Mouse (Mus musculus): ENCODE measurements at regions not wholly inside any gene's neighbourhood (a gene's known extent, or its start where the extent isn't known, plus 50 kb on each side); places are given as distances from the start of the nearest gene placed in this dataset.
A peak's percentile ranks its signal among the peaks of the same experiment; 100 is the strongest.

- no peak for DNase-seq (ENCODE audit: low read depth)
- TF ChIP-seq CTCF (IDR thresholded peaks at IDR 0.05; ENCODE audit: borderline replicate concordance, extremely low read depth, insufficient read depth, insufficient read length) = no peak
- no peak for TF ChIP-seq POLR2A (IDR thresholded peaks at IDR 0.05; ENCODE audit: borderline replicate concordance, extremely low read depth, insufficient read depth, insufficient read length, poor library complexity, severe bottlenecking)
These were observed 217.5 kb downstream of the Gm5447 start for GRCm38 (mm10) chr13:31191344-31192139.

DNA sequence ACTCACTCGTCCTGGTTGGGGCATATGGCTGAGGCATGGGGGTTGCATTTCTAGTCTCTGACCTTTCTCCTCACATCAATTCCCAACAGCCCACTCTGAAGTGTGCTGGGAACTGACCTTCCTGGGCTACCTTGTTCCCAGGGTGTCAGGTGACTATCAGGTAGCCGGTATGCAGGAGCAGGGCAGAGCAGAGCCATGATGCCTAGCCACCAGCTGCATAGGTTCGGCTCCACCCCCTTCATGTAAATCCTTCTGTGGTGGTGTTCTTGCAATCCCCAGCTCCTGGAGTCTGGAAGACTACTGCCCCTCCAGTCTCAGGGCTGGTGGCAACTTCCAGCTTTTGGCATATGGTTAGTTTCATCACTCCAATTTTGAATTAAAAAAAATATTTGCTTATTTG is 221.0 kb downstream of the Gm5447 start:
- DNase-seq (ENCODE audit: low read depth) = no peak
- TF ChIP-seq POLR2A (IDR thresholded peaks at IDR 0.05; ENCODE audit: borderline replicate concordance, extremely low read depth, insufficient read depth, insufficient read length, poor library complexity, severe bottlenecking) = no peak
- TF ChIP-seq CTCF (IDR thresholded peaks at IDR 0.05; ENCODE audit: borderline replicate concordance, extremely low read depth, insufficient read depth, insufficient read length) = no peak

DNA sequence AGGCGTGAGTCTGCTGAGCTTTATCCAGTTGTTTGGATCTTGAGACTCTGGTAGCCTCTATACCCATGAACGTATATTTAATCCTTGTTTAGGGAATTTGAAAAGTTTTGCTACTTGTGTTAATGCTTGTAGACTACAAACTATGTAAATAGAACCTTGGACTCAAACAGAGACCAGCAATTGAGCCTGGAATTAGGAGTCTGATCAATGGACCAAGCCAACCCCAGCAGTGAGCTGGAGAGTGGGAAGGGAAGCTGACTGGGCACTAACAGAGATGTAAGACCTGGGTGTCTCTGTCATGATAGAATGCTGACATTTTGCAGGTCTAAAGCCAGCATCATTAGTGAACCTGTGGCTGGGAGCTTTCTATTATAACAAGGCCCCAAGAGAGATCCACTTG is 222.5 kb downstream of the Gm5447 start:
- DNase-seq (ENCODE audit: low read depth) = no peak
- no peak for TF ChIP-seq CTCF (IDR thresholded peaks at IDR 0.05; ENCODE audit: borderline replicate concordance, extremely low read depth, insufficient read depth, insufficient read length)
- TF ChIP-seq POLR2A (IDR thresholded peaks at IDR 0.05; ENCODE audit: borderline replicate concordance, extremely low read depth, insufficient read depth, insufficient read length, poor library complexity, severe bottlenecking) = no peak

DNA sequence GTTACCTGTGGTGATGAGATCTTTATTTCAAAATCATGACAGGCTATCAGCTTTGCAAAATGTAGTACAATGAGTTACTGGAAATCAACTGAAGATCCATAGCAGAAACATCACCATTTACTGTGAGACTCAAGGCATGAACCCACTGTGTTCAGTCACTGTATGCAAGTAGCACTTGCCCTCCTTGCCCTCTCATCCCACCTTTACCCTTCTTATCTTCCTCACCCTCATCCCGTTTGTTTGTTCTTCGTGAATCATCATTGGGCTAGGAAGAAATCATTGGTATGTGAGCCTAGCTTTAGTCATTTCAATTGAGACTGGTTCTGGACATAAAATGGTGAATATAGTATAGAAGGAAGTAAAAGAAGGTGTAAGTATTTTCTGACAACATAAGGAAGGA is 223.6 kb downstream of the Gm5447 start:
- no peak for DNase-seq (ENCODE audit: low read depth)
- TF ChIP-seq CTCF (IDR thresholded peaks at IDR 0.05; ENCODE audit: borderline replicate concordance, extremely low read depth, insufficient read depth, insufficient read length) (no peak), POLR2A (IDR thresholded peaks at IDR 0.05; ENCODE audit: borderline replicate concordance, extremely low read depth, insufficient read depth, insufficient read length, poor library complexity, severe bottlenecking) (no peak)

DNA sequence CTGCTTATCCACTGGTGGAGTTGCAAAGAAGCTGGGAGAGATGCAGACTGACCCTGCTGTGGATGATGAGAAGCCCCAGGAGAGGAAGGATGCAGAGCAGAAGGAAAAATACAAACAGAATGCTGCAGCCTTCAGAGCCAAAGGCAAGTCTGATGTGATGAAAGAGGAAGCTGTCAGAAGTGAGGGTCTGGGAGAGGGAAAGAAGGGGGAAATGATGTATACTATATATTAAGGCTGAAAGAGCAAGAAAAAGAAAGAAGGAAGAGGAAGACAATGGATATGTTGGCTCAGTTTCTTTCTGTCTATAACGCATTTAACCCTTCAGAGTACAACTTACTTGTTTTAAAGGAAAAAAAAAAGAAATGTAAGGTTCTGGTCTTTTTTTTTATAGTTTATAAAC is 225.4 kb downstream of the Gm5447 start:
- DNase-seq (ENCODE audit: low read depth) = no peak
- no peak for TF ChIP-seq POLR2A (IDR thresholded peaks at IDR 0.05; ENCODE audit: borderline replicate concordance, extremely low read depth, insufficient read depth, insufficient read length, poor library complexity, severe bottlenecking)
- no peak for TF ChIP-seq CTCF (IDR thresholded peaks at IDR 0.05; ENCODE audit: borderline replicate concordance, extremely low read depth, insufficient read depth, insufficient read length)

DNA sequence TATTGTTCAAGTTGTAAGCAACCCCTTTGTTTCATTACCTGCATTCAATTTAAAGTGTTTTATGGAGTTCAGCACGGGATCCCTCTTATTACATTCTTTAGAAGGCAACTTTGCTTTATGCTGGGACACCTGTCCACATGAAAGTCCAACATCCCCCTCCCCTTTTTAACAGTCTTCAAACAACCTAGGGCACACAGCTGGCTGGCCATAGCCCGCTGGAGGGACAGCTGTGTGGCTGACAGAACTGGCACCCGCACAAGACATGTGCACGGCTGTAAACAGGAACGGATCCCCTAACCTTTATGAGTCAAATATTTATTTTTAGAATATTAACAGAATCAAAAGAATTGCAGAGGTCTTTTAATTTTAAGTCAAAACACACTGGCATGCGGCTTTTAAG is 230.1 kb downstream of the Gm5447 start:
- no peak for DNase-seq (ENCODE audit: low read depth)
- TF ChIP-seq POLR2A (IDR thresholded peaks at IDR 0.05; ENCODE audit: borderline replicate concordance, extremely low read depth, insufficient read depth, insufficient read length, poor library complexity, severe bottlenecking) (no peak), CTCF (IDR thresholded peaks at IDR 0.05; ENCODE audit: borderline replicate concordance, extremely low read depth, insufficient read depth, insufficient read length) (no peak)

DNA sequence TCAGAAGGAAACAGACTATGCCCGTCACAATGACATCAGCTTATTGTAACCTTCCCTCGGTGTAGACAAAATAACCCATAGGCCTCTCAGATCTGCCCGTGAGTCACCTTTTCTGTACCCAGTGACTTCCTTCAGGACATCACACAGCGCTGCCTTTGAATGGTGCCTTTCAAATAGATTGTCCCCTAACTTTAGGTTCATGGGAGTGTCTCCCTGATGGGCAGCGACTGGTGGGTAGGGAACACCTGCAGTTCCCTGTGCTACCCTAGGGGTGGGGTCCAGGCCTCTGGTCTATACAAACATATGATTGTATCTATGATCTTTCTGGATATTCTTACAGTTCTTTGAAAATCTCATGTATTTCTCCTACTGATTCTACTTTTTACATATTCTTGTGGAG is 232.4 kb downstream of the Gm5447 start:
- DNase-seq (ENCODE audit: low read depth) = peak; percentile 20
- TF ChIP-seq POLR2A (IDR thresholded peaks at IDR 0.05; ENCODE audit: borderline replicate concordance, extremely low read depth, insufficient read depth, insufficient read length, poor library complexity, severe bottlenecking) (no peak), CTCF (IDR thresholded peaks at IDR 0.05; ENCODE audit: borderline replicate concordance, extremely low read depth, insufficient read depth, insufficient read length) (no peak)

DNA sequence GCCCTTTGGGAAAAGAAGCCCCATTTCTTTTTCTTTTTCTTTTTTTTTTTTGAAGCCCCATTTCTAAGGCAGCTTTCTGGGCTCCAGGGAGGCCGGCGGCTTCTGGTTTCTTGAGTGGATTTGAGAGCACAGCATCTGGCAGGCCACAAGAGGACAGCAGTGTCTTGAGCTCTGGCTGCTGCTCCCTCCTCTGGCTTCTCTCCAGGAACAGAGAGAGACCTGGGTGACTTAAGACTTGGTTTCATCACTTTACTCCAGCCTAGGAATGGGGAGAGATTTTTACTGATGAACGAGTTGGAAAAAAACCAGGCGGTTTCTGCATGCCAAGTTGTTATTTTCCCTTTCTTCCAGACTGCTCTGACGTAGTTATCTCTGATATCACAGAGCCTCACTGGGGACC is 233.7 kb downstream of the Gm5447 start:
- DNase-seq (ENCODE audit: low read depth) = peak; percentile 67

DNA sequence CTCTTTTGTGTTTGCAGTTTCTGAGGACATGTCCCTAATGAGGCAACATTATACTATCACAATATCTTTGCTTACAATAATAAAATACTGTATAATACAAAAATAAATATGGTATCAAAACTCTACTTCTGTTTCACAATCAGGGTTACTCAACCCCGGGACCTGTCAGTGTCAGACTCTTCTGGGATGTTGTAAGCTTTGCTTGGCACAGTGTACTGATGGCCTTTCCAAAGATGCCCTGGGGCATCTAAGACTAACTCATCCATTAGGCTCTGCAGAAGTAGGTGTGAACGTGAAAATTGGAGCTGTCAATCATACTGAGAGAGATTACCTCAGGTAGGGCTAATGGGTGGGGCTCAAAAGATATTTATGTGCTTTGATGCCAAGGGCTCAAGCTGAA is 249.0 kb downstream of the Gm5447 start:
- DNase-seq (ENCODE audit: low read depth) = no peak

More for the DNA sequence above, 233.7 kb downstream of the Gm5447 start:
- TF ChIP-seq POLR2A (IDR thresholded peaks at IDR 0.05; ENCODE audit: borderline replicate concordance, extremely low read depth, insufficient read depth, insufficient read length, poor library complexity, severe bottlenecking) = no peak
- TF ChIP-seq CTCF (IDR thresholded peaks at IDR 0.05; ENCODE audit: borderline replicate concordance, extremely low read depth, insufficient read depth, insufficient read length) = peak; percentile 55; the same call in 1 of the 2 replicates

DNA sequence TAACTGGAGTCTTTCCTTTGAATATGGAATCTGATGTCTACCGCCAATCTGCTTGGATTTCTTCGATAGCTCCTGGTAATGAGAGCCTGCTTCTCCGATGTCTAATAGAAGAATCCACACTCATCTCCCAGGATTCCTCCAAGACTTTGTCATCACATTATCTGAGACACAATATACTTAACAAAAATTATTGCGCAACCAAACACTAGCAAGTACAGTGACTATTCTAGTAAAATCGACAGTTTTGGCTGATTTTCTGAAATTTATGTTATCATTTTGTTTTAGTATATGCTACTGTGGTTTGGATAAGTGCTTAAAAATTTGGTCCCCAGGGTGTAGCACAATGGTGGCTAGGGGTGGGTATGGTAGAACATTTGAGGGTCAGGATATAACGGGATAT is 266.5 kb downstream of the Gm5447 start:
- TF ChIP-seq POLR2A (IDR thresholded peaks at IDR 0.05; ENCODE audit: borderline replicate concordance, extremely low read depth, insufficient read depth, insufficient read length, poor library complexity, severe bottlenecking) = no peak
- no peak for TF ChIP-seq CTCF (IDR thresholded peaks at IDR 0.05; ENCODE audit: borderline replicate concordance, extremely low read depth, insufficient read depth, insufficient read length)
- DNase-seq (ENCODE audit: low read depth) = no peak

More for the DNA sequence above, 249.0 kb downstream of the Gm5447 start:
- TF ChIP-seq CTCF (IDR thresholded peaks at IDR 0.05; ENCODE audit: borderline replicate concordance, extremely low read depth, insufficient read depth, insufficient read length) (no peak), POLR2A (IDR thresholded peaks at IDR 0.05; ENCODE audit: borderline replicate concordance, extremely low read depth, insufficient read depth, insufficient read length, poor library complexity, severe bottlenecking) (no peak)

DNA sequence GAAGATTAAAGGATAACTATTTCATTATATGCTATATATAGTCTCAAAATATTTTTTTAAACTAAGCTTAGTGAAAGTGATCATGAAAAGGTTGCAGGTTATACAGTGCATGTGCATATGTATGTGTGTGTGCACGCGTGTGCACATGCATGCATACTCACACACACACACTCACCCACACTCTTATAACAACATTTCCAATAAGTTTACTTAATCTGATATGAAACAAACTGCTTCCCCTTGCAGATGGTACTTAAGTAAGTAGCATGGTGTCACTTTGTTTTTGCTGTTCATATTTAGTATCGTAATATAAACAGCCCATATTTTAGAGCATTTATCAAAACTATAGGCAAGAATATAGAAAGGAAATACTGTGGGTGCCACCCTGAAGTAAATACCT is 275.0 kb downstream of the Gm5447 start:
- peak; percentile 5 for DNase-seq (ENCODE audit: low read depth)
- TF ChIP-seq CTCF (IDR thresholded peaks at IDR 0.05; ENCODE audit: borderline replicate concordance, extremely low read depth, insufficient read depth, insufficient read length) = no peak
- TF ChIP-seq POLR2A (IDR thresholded peaks at IDR 0.05; ENCODE audit: borderline replicate concordance, extremely low read depth, insufficient read depth, insufficient read length, poor library complexity, severe bottlenecking) = no peak

GRCm38 (mm10) chr13:31249525-31249924 is 275.5 kb downstream of the Gm5447 start:
- DNase-seq (ENCODE audit: low read depth) = peak; percentile 74
- TF ChIP-seq CTCF (IDR thresholded peaks at IDR 0.05; ENCODE audit: borderline replicate concordance, extremely low read depth, insufficient read depth, insufficient read length) (no peak), POLR2A (IDR thresholded peaks at IDR 0.05; ENCODE audit: borderline replicate concordance, extremely low read depth, insufficient read depth, insufficient read length, poor library complexity, severe bottlenecking) (no peak)

All from brain, embryonic 14.5 days (tissue).